Mouse (Mus musculus): ENCODE results near the gene Atp13a1.

Atp13a1 gene

GRCm38 (mm10) chr8:69853869-69854268 is 62.9 kb downstream of the Atp13a1 start:
- DNase-seq: no peak
